Mouse (Mus musculus) gastrocnemius, postnatal 14 days (tissue): Measurements from ENCODE around the gene Mn1. TPM values are rescaled to one million over a fixed set of nuclear protein-coding genes. Genes with fewer than 3 reads are reported as not detected.

Experiments
- DNase-seq: peaks from one replicate; pipeline ENCODE4 v3.0.0; 2021; ENCODE audit warnings: mixed read lengths
- intact Hi-C: fragments of 180-260 bp; cut with DNase I; formaldehyde crosslinking; loops from one replicate; pipeline ENCODE4 v1.15.1; 2025; ENCODE audit warnings: low total_unique reads
- total RNA-seq, 2 experiments: library from RNA; stranded (reverse); gene quantifications; 2 replicates each; pipeline ENCODE4 v1.2.3; 2021

Gene Mn1
- total RNA-seq, 2 experiments from 2014 or later, result 33.8 to 58.1 TPM

DNA sequence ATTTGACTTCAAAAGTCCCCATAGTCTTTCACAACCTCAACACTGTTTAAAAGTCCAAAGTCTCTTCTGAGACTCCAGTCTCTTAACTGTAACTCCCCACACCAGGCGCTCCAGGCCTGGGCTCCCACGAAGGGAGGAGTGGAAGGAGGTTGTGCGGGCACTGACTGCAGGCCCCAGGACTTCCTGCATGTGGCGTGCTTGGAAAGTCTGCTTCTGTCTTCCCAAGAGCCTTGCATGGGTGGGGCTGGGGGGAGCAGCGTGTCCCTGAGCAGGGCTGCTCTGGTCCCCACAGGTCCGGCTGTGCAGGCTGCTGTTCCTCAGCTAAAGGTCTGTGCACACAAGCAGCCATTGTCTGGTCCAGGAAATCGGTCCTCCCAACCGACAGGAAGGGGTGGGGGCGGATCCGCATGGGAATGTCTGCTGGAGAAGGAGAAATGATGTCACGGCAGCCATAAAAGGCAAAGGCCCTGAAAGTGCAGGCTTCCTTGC, 48.7 kb downstream of the Mn1 start:
- intact Hi-C loops, result no loop called here
- DNase-seq, result peak; percentile 57

- DNase-seq, result no peak
- intact Hi-C loops, result no loop called here
Measured at GRCm38 (mm10) chr5:111466429-111466828, 49.3 kb downstream of the Mn1 start.

GRCm38 (mm10) chr5:111467699-111468098, 50.5 kb downstream of the Mn1 start:
- intact Hi-C loops, result no loop called here

DNA sequence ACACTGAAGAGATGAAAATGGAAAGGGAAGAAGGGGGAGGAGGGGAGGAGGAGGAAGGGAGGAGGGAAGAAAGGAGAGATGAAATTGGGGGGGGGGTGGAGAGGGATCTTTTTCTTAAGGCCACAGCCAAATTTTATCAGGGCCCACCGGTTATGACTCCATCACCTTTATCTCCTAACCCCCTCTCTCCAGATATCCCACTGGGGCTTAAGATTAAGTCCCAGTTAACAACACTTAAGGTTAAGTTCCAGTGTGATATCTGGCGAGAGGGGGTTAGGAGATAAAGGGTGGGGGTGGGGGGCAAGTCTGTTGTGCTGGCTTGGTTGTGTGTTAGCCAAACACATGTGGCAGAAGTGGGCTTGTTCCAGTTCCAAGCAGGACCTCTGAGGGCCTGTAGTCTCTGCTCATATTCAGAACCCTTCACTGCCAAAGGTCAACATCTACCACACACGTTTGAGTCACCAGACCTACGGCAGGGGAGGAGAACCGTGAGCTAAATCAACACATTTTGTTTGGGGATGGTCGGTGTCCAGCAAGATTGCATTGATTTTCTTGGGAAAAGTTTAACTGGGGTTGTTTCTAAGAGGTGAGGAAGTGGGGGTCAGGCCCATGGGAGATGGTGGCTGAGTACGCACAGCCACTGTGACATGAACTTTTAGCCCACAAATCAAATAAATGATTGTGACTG, 52.2 kb downstream of the Mn1 start:
- intact Hi-C loops, result no loop called here
- DNase-seq, result no peak

More at GRCm38 (mm10) chr5:111467699-111468098, 50.5 kb downstream of the Mn1 start:
- no peak for DNase-seq

GRCm38 (mm10) chr5:111470875-111471274, 53.7 kb downstream of the Mn1 start:
- intact Hi-C loops, result no loop called here
- DNase-seq, result no peak

- intact Hi-C loops, result no loop called here
- no peak for DNase-seq
Measured at GRCm38 (mm10) chr5:111473425-111473824, 56.3 kb downstream of the Mn1 start.

DNA sequence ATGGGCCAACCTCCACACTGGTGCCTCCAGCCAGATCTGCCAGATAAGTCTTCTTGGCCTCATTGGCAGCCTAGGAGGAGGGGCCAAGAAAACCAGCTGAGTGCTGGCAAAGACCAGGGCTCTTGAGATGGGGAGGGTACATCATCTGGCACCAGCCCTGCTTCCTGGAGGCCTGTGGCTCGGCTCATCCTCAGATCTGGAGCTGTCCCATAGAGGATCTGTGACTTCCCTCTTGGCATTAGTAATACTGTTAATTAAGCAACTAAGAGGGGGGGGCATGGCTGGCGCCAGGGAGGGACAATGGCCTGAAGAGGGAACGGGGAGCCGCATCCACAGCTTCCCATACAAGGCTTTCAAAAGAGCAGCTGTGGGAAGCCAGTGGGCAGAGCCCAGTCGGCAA, 58.6 kb downstream of the Mn1 start:
- intact Hi-C loops, result no loop called here
- no peak for DNase-seq

DNA sequence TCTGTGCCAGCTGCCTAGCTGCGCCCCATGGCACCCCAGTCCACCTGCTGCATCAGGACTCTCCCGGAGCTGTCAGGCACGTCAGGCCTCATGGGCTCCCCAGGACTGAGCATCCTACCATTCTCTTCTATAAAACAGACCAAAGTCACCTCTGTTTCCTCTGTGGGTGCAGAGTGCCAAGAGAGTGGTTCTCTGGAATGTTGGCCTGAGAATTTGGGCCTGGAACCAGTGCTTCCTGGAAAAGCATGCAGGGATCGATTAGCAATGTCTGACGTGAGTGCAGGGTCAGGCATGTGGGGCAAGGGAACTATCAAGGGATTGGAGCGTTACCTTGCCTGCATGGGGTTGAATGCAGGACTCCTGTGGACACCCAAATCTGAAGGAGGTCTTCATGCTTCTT, 59.0 kb downstream of the Mn1 start:
- intact Hi-C loops, result no loop called here
- no peak for DNase-seq

DNA sequence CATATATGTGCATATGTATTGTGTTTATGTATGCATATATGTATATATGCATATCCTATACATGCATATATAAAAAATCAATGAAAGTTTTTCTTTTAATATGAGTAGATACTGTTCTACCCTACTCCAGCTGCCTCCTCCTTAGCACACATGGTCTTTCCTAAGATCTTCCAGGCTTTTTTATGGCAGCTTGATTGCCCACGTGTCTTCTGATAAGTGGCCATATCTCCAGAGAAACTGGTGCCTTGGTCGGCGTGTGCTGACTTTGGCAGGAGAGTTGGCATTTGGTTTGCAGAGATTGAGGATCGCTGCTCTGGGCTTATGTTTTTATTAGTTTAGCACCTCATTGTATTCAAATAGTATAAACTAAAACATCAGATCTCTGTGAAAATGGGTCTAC, 68.7 kb downstream of the Mn1 start:
- no peak for DNase-seq
- intact Hi-C loops, result no loop called here

DNA sequence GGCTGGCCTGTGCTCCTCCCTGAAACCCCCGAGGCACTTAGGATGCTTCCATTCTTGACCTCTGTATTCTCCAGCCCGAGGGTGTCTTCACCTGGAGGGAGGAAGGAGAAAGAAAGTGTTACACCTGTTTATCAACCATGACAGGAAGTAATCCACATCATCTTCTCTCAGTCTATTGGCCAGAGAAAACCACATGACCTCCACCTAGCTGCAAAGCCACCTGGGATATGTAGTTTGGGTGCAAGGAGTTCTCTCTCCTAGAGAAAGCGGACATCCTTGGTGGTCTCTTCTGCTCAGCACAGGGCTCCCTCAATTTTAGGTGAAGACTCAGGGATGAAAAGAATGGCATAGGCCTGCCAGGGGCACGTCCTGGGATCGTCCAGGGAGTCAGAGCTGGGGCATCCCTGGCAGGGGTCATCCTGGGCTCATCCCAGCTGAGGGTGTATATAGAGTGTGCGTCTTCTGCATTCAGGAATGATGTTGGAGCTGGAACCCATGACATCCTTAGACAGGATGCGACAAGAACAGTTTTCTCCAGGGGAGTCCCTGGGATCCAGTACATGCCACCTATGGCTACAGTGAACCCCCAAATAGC, 72.0 kb downstream of the Mn1 start:
- intact Hi-C loops, result no loop called here
- DNase-seq, result no peak

DNA sequence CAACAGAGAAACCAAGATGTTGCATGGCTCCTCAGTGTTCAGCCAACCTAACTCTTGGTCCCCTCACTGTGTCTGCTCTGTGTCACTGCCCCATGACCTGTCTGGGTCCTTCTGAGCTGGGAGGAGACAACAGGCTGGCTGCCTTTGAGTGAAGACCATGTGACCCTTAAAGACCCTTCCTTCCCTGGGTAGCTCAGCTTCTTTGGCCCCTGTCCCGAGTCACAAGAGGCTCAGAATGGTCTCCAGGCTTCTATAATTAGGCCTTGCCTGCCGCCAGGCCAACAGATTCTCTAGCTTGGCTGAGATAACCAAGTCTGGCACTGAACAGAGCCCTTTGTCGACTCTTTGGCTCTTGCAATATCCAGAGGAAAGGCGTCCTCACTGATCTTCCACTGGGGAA, 73.4 kb downstream of the Mn1 start:
- intact Hi-C loops, result no loop called here
- no peak for DNase-seq

DNA sequence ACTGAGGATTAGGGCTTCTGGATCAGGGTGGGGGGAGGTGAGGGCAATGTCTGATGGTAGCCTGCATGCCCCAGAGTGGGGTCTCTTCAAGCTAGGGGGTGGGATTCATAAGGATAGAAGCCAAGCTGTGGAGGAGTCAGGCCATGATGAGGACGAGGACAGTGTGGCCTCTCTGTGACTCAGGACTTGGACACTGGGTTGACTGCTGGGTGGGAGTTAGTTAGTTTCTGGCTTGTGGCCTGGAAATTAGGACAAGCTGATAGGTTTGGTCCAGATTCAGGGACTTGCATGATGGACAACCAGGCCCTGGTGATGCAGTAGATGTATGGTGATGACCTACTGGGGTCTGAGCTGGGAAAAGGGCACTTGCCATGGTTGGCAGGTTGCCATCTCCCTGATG, 74.3 kb downstream of the Mn1 start:
- DNase-seq, result no peak
- intact Hi-C loops, result no loop called here

GRCm38 (mm10) chr5:111500036-111500435, 82.9 kb downstream of the Mn1 start:
- intact Hi-C loops, result no loop called here
- no peak for DNase-seq

- DNase-seq, result no peak
- intact Hi-C loops, result no loop called here
Measured at GRCm38 (mm10) chr5:111501691-111502441, 84.7 kb downstream of the Mn1 start.

DNA sequence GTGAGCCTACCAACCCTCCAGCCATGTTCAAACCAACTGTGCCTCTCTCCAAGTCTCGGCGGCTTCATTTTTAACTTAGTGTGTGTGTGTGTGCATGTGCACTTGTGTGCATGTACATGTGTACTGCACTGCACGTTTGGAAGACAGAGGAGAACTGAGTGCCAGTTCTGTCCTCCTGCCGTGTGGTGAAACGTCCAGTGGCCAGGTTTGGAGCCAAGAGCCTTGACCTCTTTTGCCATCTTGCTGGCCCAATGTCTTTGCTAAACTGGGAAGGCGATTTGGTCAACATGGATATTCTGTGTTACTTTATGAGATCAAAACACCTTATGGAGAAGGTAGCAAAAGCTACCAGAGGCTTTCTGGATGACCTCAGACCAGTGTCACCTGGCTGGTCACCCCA, 88.1 kb downstream of the Mn1 start:
- intact Hi-C loops, result no loop called here
- DNase-seq, result no peak

DNA sequence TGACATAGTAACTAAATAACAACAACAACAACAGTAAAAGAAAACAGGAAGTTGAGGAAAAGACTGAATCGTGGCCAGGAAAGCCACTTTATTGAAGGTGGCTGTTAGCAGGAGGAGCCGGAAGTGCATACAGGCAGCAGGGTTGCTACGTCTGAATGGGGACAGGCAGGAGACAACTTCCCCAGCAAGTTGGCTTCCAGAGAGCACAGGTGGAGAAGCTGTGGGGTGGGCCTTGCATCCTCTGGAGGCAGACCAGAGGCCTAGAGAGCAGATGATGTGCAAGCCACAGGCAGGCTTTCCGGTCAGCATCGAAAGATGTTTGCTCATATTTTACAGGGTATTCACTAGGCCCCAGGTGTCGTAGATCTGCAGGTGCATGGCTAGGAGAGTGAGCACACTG, 88.7 kb downstream of the Mn1 start:
- intact Hi-C loops, result no loop called here
- no peak for DNase-seq

GRCm38 (mm10) chr5:111506410-111506809, 89.2 kb downstream of the Mn1 start:
- intact Hi-C loops, result no loop called here
- DNase-seq, result no peak
